Mouse (Mus musculus) ovary, postnatal 36 days (tissue): Measurements from ENCODE around the gene Gm17359.

Source experiments
- DNase-seq: peaks from one replicate; pipeline ENCODE4 v3.0.0; 2022; ENCODE audit warnings: low spot score, mixed read lengths

The Gm17359 gene

GRCm38 (mm10) chr3:79478880-79479279, 142.4 kb downstream of the Gm17359 start:
- DNase-seq = no peak

GRCm38 (mm10) chr3:79484286-79485063, 148.0 kb downstream of the Gm17359 start:
- no peak for DNase-seq

- no peak for DNase-seq
These were observed 151.6 kb downstream of the Gm17359 start for GRCm38 (mm10) chr3:79488025-79488424.

GRCm38 (mm10) chr3:79490102-79490501, 153.6 kb downstream of the Gm17359 start:
- no peak for DNase-seq

- DNase-seq = no peak
These were observed 155.2 kb downstream of the Gm17359 start for GRCm38 (mm10) chr3:79491614-79492013.

GRCm38 (mm10) chr3:79493064-79493463, 156.6 kb downstream of the Gm17359 start:
- no peak for DNase-seq

GRCm38 (mm10) chr3:79494028-79494427, 157.6 kb downstream of the Gm17359 start:
- DNase-seq = no peak

- no peak for DNase-seq
These were observed 158.7 kb downstream of the Gm17359 start for GRCm38 (mm10) chr3:79495151-79495550.

GRCm38 (mm10) chr3:79496668-79497067, 160.2 kb downstream of the Gm17359 start:
- DNase-seq = no peak

- DNase-seq = no peak
These were observed 163.8 kb downstream of the Gm17359 start for GRCm38 (mm10) chr3:79500279-79500678.

GRCm38 (mm10) chr3:79501166-79501728, 164.8 kb downstream of the Gm17359 start:
- no peak for DNase-seq
